Mouse (Mus musculus) kidney, embryonic 16.5 days (tissue): ENCODE results near the gene Arhgap11a. TPM values are rescaled to one million over a fixed set of nuclear protein-coding genes. Genes with fewer than 3 reads are reported as not detected.

ENCODE experiments used
- ATAC-seq: fragments of 200-750 bp; cut with Nextera tagmentation; 2 replicates; pipeline ENCODE4 v1.8.0; 2017; ENCODE audit warnings: moderate TSS enrichment; ENCODE audit not compliant: low FRiP score, low TSS enrichment
- H3K27ac ChIP-seq: fragments of 300-500 bp; sonication (generic); 2 replicates; pipeline ENCODE4 v1.5.1; 2014; ENCODE audit warnings: low read length
- H3K27me3 ChIP-seq: fragments of 300-500 bp; sonication (generic); 2 replicates; pipeline ENCODE4 v1.6.1; 2014; ENCODE audit warnings: low read length, control low read depth, mixed read lengths; ENCODE audit not compliant: insufficient read depth
- H3K36me3 ChIP-seq: fragments of 300-500 bp; sonication (generic); 2 replicates; pipeline ENCODE4 v1.6.1; 2014; ENCODE audit warnings: low read length, control low read depth, mixed read lengths; ENCODE audit not compliant: insufficient read depth
- H3K4me1 ChIP-seq: fragments of 300-500 bp; sonication (generic); 2 replicates; pipeline ENCODE4 v1.6.1; 2014; ENCODE audit warnings: low read length, control low read depth, mixed read lengths; ENCODE audit not compliant: insufficient read depth
- H3K4me2 ChIP-seq: fragments of 300-500 bp; sonication (generic); replicated peaks from 2 replicates; pipeline ENCODE4 v1.6.1; 2014; ENCODE audit warnings: low read depth, low read length
- H3K4me3 ChIP-seq: fragments of 300-500 bp; sonication (generic); 2 replicates; pipeline ENCODE4 v1.5.1; 2014; ENCODE audit warnings: mild to moderate bottlenecking, low read length
- H3K9ac ChIP-seq: fragments of 300-500 bp; sonication (generic); replicated peaks from 2 replicates; pipeline ENCODE4 v1.6.1; 2014; ENCODE audit warnings: low read length
- H3K9me3 ChIP-seq: fragments of 300-500 bp; sonication (generic); 2 replicates; pipeline ENCODE4 v1.6.1; 2016; ENCODE audit warnings: low read length, control low read depth
- WGBS: fragments of 180-500 bp; shearing (Covaris S2); extraction: QIAGEN DNeasy Blood & Tissue Kit; methylation state at CpG from one replicate; pipeline ENCODE4 v1.1.7; 2014; 5-methylcytosine and 5-hydroxymethylcytosine counted together
- polyA plus RNA-seq: library from polyadenylated mRNA; unstranded; fragments of >200 nt; fragmentation: Nextera tagmentation; extraction: Ambion mirVana; gene quantifications from 2 replicates; pipeline ENCODE4 v1.2.1, GENCODE M21; 2015

Arhgap11a gene
- polyA plus RNA-seq, 1 experiment from 2014 or later = 28.3 TPM

- WGBS = 89% methylated on average over 4 of the region's 4 CpGs
- H3K4me2 ChIP-seq = no peak overlapping the region
- no peak overlapping the region for H3K27ac ChIP-seq
- H3K4me1 ChIP-seq = no peaks in the 10 kb centered on the region
- ATAC-seq = no peak
- H3K27me3 ChIP-seq = no peaks in the 10 kb centered on the region
- no peaks in the 10 kb centered on the region for H3K9me3 ChIP-seq
- H3K4me3 ChIP-seq = no peak overlapping the region
- no peak overlapping the region for H3K9ac ChIP-seq
- no peaks in the 10 kb centered on the region for H3K36me3 ChIP-seq
These were observed 59.6 kb downstream of the Arhgap11a start for GRCm38 (mm10) chr2:113788821-113789387.

DNA sequence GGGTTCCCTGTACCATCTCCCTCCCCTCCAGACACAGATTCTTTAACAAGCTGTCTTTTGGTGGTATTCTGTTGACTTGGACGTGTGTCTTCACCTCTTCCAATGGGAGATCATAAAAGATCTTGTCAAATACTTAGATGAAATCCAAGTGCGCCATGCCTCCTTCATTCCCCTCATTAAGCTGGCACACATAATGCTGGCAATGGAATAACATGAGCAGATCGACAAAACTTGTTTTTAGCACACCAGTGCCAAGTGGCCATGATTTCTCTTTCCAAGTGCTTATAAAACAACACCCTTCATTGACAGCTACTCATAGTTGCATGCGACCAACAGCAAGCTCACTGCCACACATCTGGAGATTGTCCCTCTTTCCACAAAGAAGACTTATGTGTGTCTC lies 60.6 kb downstream of the Arhgap11a start:
- 84% methylated on average over 4 of the region's 4 CpGs for WGBS
- ATAC-seq = no peak
- Histone ChIP-seq H3K9ac (no peak overlapping the region), H3K36me3 (no peaks in the 10 kb centered on the region), H3K27ac (no peak overlapping the region), H3K27me3 (no peaks in the 10 kb centered on the region), H3K4me1 (no peaks in the 10 kb centered on the region), H3K4me3 (no peak overlapping the region), H3K9me3 (no peaks in the 10 kb centered on the region), H3K4me2 (no peak overlapping the region)

- H3K9me3 ChIP-seq = no peaks in the 10 kb centered on the region
- ATAC-seq = no peak
- H3K9ac ChIP-seq = no peak overlapping the region
- WGBS = 14% methylated on average over 3 of the region's 3 CpGs
- no peaks in the 10 kb centered on the region for H3K4me1 ChIP-seq
- H3K27me3 ChIP-seq = no peaks in the 10 kb centered on the region
- no peak overlapping the region for H3K4me3 ChIP-seq
- H3K4me2 ChIP-seq = no peak overlapping the region
- no peak overlapping the region for H3K27ac ChIP-seq
- H3K36me3 ChIP-seq = no peaks in the 10 kb centered on the region
These were observed 63.6 kb downstream of the Arhgap11a start for GRCm38 (mm10) chr2:113784851-113785250.

- H3K4me1 ChIP-seq = no peaks in the 10 kb centered on the region
- H3K9ac ChIP-seq = no peak overlapping the region
- no peak overlapping the region for H3K4me2 ChIP-seq
- H3K4me3 ChIP-seq = no peak overlapping the region
- WGBS = 78% methylated on average over 4 of the region's 4 CpGs
- no peaks in the 10 kb centered on the region for H3K9me3 ChIP-seq
- H3K27me3 ChIP-seq = no peaks in the 10 kb centered on the region
- H3K36me3 ChIP-seq = no peaks in the 10 kb centered on the region
- H3K27ac ChIP-seq = no peak overlapping the region
- ATAC-seq = no peak
These were observed 66.9 kb downstream of the Arhgap11a start for GRCm38 (mm10) chr2:113781521-113781920.

Other genes starting within 250 kb of the Arhgap11a start
- gene Grem1, start 90.0 kb downstream of the Arhgap11a start, polyA plus RNA-seq = 0.17 and 0.19 TPM in 2 replicates
- 6.7 and 6.8 TPM in 2 replicates for gene Scg5, start 19.5 kb downstream of the Arhgap11a start, polyA plus RNA-seq
- gene Gjd2, start 165.0 kb upstream of the Arhgap11a start, polyA plus RNA-seq = 0.07 TPM in 1 of 2 replicates, not detected in the other
- gene Actc1, start 204.9 kb upstream of the Arhgap11a start, polyA plus RNA-seq = 40.4 and 70.7 TPM in 2 replicates